Mouse (Mus musculus) hindbrain, postnatal 0 days (tissue): ENCODE measurements around the gene Ppp1cc. TPM values are rescaled to one million over a fixed set of nuclear protein-coding genes. Genes with fewer than 3 reads are reported as not detected.

Experiments
- ATAC-seq: fragments of 200-750 bp; cut with Nextera tagmentation; 2 replicates; pipeline ENCODE4 v1.8.0; 2017; ENCODE audit warnings: mild to moderate bottlenecking, moderate TSS enrichment, moderate library complexity
- DNase-seq: peaks from one replicate; pipeline ENCODE4 v3.0.0-alpha.2; 2015; ENCODE audit warnings: low spot score
- H3K27ac ChIP-seq: fragments of 300-500 bp; sonication (generic); 2 replicates; pipeline ENCODE4 v1.5.1; 2014; ENCODE audit warnings: mild to moderate bottlenecking
- H3K27me3 ChIP-seq: fragments of 300-500 bp; sonication (generic); 2 replicates; pipeline ENCODE4 v1.6.1; 2014; ENCODE audit warnings: low read length, mixed read lengths; ENCODE audit not compliant: insufficient read depth
- H3K36me3 ChIP-seq: fragments of 300-500 bp; sonication (generic); 2 replicates; pipeline ENCODE4 v1.6.1; 2014; ENCODE audit warnings: low read length, mixed read lengths; ENCODE audit not compliant: insufficient read depth
- H3K4me1 ChIP-seq: fragments of 300-500 bp; sonication (generic); 2 replicates; pipeline ENCODE4 v1.6.1; 2014; ENCODE audit warnings: antibody characterized with exemption, low read length, mixed read lengths; ENCODE audit not compliant: insufficient read depth
- H3K4me2 ChIP-seq: fragments of 300-500 bp; sonication (generic); 2 replicates; pipeline ENCODE4 v1.6.1; 2014; ENCODE audit warnings: low read depth, mild to moderate bottlenecking, low read length, moderate library complexity, mixed read lengths
- H3K4me3 ChIP-seq: fragments of 300-500 bp; sonication (generic); 2 replicates; pipeline ENCODE4 v1.5.1; 2014; ENCODE audit warnings: low read length
- H3K9ac ChIP-seq: fragments of 300-500 bp; sonication (generic); replicated peaks from 2 replicates; pipeline ENCODE4 v1.6.1; 2014; ENCODE audit warnings: mild to moderate bottlenecking, low read length, moderate library complexity, mixed read lengths
- H3K9me3 ChIP-seq: fragments of 300-500 bp; sonication (generic); 2 replicates; pipeline ENCODE4 v1.6.1; 2016; ENCODE audit warnings: low read length, mixed read lengths
- CTCF ChIP-seq: IDR thresholded peaks from 2 replicates; pipeline ENCODE4 v1.5.1; 2016; ENCODE audit warnings: antibody characterized with exemption, control low read depth, low read depth
- WGBS: fragments of 180-500 bp; shearing (Covaris S2); extraction: QIAGEN DNeasy Blood & Tissue Kit; methylation state at CpG from one replicate; pipeline ENCODE4 v1.1.7; 2014; 5-methylcytosine and 5-hydroxymethylcytosine counted together
- polyA plus RNA-seq: library from polyadenylated mRNA; unstranded; fragments of >200 nt; fragmentation: Nextera tagmentation; extraction: Ambion mirVana; gene quantifications from 2 replicates; pipeline ENCODE4 v1.2.1, GENCODE M21; 2015
- total RNA-seq: library from RNA; depleted of rRNA; stranded (reverse); fragments of >200 nt; gene quantifications from 2 replicates; pipeline ENCODE4 v1.2.3, GENCODE M21; 2014; rRNA removed

Gene Ppp1cc
- total and polyA plus RNA-seq, 2 experiments from 2014 or later, result 184 to 205 TPM

- no peak for ATAC-seq
- TF ChIP-seq CTCF, result no peak
Observed at GRCm38 (mm10) chr5:122218928-122219327, 60.9 kb downstream of the Ppp1cc start.

GRCm38 (mm10) chr5:122219655-122220629 is 61.9 kb downstream of the Ppp1cc start:
- WGBS, result 69% methylated on average over 18 of the region's 18 CpGs
- no peak overlapping the region for H3K9ac ChIP-seq

More at GRCm38 (mm10) chr5:122218928-122219327, 60.9 kb downstream of the Ppp1cc start:
- Histone ChIP-seq H3K9ac (no peak overlapping the region), H3K4me3 (no peak overlapping the region), H3K4me2 (no peak overlapping the region), H3K9me3 (no peaks in the 10 kb centered on the region), H3K27ac (no peak overlapping the region), H3K36me3 (no peaks in the 10 kb centered on the region), H3K4me1 (no peaks in the 10 kb centered on the region), H3K27me3 (no peaks in the 10 kb centered on the region)
- 76% methylated on average over 7 of the region's 7 CpGs for WGBS
- DNase-seq, result no peak

GRCm38 (mm10) chr5:122221085-122221484 is 63.0 kb downstream of the Ppp1cc start:
- no peaks in the 10 kb centered on the region for H3K9me3 ChIP-seq
- DNase-seq, result no peak
- no peak overlapping the region for H3K27ac ChIP-seq
- no peak overlapping the region for H3K4me2 ChIP-seq
- H3K27me3 ChIP-seq, result no peaks in the 10 kb centered on the region
- no peak overlapping the region for H3K4me3 ChIP-seq
- no peaks in the 10 kb centered on the region for H3K36me3 ChIP-seq
- no peak for TF ChIP-seq CTCF
- ATAC-seq, result no peak
- WGBS, result 89% methylated on average over 4 of the region's 4 CpGs
- no peaks in the 10 kb centered on the region for H3K4me1 ChIP-seq
- no peak overlapping the region for H3K9ac ChIP-seq

More at GRCm38 (mm10) chr5:122219655-122220629, 61.9 kb downstream of the Ppp1cc start:
- no peaks in the 10 kb centered on the region for H3K9me3 ChIP-seq
- ATAC-seq, result no peak
- no peak overlapping the region for H3K27ac ChIP-seq
- no peak for DNase-seq
- TF ChIP-seq CTCF, result no peak
- no peaks in the 10 kb centered on the region for H3K36me3 ChIP-seq
- no peaks in the 10 kb centered on the region for H3K27me3 ChIP-seq
- no peak overlapping the region for H3K4me3 ChIP-seq
- H3K4me1 ChIP-seq, result no peaks in the 10 kb centered on the region
- no peak overlapping the region for H3K4me2 ChIP-seq

DNA sequence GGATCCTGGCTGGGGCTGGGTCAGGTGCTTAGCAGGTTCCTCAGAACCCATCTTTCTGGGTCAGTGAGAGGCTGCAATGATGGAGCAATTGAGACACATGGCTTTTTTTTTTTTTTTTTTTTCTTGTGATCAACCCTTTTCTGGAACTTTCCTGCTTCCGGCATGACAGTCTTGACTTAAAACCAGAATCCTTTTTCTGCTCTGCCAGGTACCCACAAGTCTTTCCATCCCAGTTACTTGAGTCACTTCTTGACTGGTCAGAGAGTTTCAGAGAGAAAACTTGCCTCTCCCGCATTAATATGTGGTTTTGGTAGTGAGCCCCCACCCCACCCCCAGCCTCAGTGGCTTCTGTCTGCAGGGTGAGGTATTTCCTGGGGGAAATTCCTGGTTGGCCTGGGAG is 66.2 kb downstream of the Ppp1cc start:
- no peaks in the 10 kb centered on the region for H3K9me3 ChIP-seq
- no peaks in the 10 kb centered on the region for H3K4me1 ChIP-seq
- no peak overlapping the region for H3K4me3 ChIP-seq
- no peak for ATAC-seq
- WGBS, result 97% methylated on average over 2 of the region's 2 CpGs
- no peak overlapping the region for H3K27ac ChIP-seq
- H3K4me2 ChIP-seq, result no peak overlapping the region
- no peaks in the 10 kb centered on the region for H3K27me3 ChIP-seq
- H3K36me3 ChIP-seq, result no peaks in the 10 kb centered on the region
- TF ChIP-seq CTCF, result no peak
- no peak for DNase-seq
- H3K9ac ChIP-seq, result no peak overlapping the region

Other genes with a start within 250 kb of the Ppp1cc start
- gene Cux2, start 108.2 kb upstream of the Ppp1cc start, total RNA-seq, result 35.4 and 46.6 TPM in 2 replicates
- 15.2 and 16.6 TPM in 2 replicates for gene Cux2, start 108.2 kb upstream of the Ppp1cc start, polyA plus RNA-seq
- gene Myl2, start 57.3 kb upstream of the Ppp1cc start, total RNA-seq, result not detected in 2 replicates
- gene Myl2, start 57.3 kb upstream of the Ppp1cc start, polyA plus RNA-seq, result 2.4 and 3.0 TPM in 2 replicates
- 0.04 and 0.16 TPM in 2 replicates for gene Ccdc63, start 17.5 kb upstream of the Ppp1cc start, total RNA-seq
- 0.23 TPM in 1 of 2 replicates, not detected in the other for gene Ccdc63, start 17.5 kb upstream of the Ppp1cc start, polyA plus RNA-seq
- 1.7 and 2.2 TPM in 2 replicates for gene Hvcn1, start 48.5 kb downstream of the Ppp1cc start, total RNA-seq
- 0.94 and 1.1 TPM in 2 replicates for gene Hvcn1, start 48.5 kb downstream of the Ppp1cc start, polyA plus RNA-seq
- 30.3 and 30.6 TPM in 2 replicates for gene Tctn1, start 106.2 kb downstream of the Ppp1cc start, total RNA-seq
- 6.5 TPM in 2 replicates for gene Tctn1, start 106.2 kb downstream of the Ppp1cc start, polyA plus RNA-seq
- gene Pptc7, start 126.1 kb downstream of the Ppp1cc start, total RNA-seq, result 15.8 and 18.7 TPM in 2 replicates
- gene Pptc7, start 126.1 kb downstream of the Ppp1cc start, polyA plus RNA-seq, result 6.9 and 7.2 TPM in 2 replicates
- gene Rad9b, start 196.0 kb downstream of the Ppp1cc start, total RNA-seq, result 5.1 and 8.3 TPM in 2 replicates
- gene Rad9b, start 196.0 kb downstream of the Ppp1cc start, polyA plus RNA-seq, result 14.0 and 15.0 TPM in 2 replicates
- gene Vps29, start 196.1 kb downstream of the Ppp1cc start, total RNA-seq, result 90.5 and 111 TPM in 2 replicates
- gene Vps29, start 196.1 kb downstream of the Ppp1cc start, polyA plus RNA-seq, result 344 and 353 TPM in 2 replicates
- gene Gpn3, start 213.6 kb downstream of the Ppp1cc start, total RNA-seq, result 19.5 and 49.9 TPM in 2 replicates
- gene Gpn3, start 213.6 kb downstream of the Ppp1cc start, polyA plus RNA-seq, result 43.0 and 44.3 TPM in 2 replicates
- 107 and 121 TPM in 2 replicates for gene Fam216a, start 214.1 kb downstream of the Ppp1cc start, total RNA-seq
- gene Fam216a, start 214.1 kb downstream of the Ppp1cc start, polyA plus RNA-seq, result 138 and 140 TPM in 2 replicates
- gene Arpc3, start 233.6 kb downstream of the Ppp1cc start, total RNA-seq, result 141 and 163 TPM in 2 replicates
- gene Arpc3, start 233.6 kb downstream of the Ppp1cc start, polyA plus RNA-seq, result 133 and 144 TPM in 2 replicates